Mouse (Mus musculus) adrenal gland, postnatal 36 days (tissue): ENCODE results near the gene Rab3il1. TPM values are rescaled to one million over a fixed set of nuclear protein-coding genes. Genes with fewer than 3 reads are reported as not detected.

Experiments
- total RNA-seq, 2 experiments: library from RNA; stranded (reverse); gene quantifications; 2 replicates each; pipeline ENCODE4 v1.2.3; 2021

Gene Rab3il1
- total RNA-seq, 2 experiments from 2014 or later: 5.6 to 6.6 TPM

Other genes starting within 250 kb of the Rab3il1 start
- gene Scgb2a2, start 154.1 kb upstream of the Rab3il1 start, total RNA-seq: not detected
- 10 to 100 TPM; 12.8 to 18.7 TPM for gene Incenp, start 102.1 kb upstream of the Rab3il1 start, total RNA-seq
- gene Fth1, start 21.1 kb upstream of the Rab3il1 start, total RNA-seq: 1,000 to 10,000 TPM; 2,852 to 3,273 TPM
- gene Best1, start within 50 bp of the Rab3il1 start, total RNA-seq: under 1 TPM; 0.16 to 0.36 TPM
- gene Fads3, start 39.9 kb downstream of the Rab3il1 start, total RNA-seq: 10 to 100 TPM in 1 of 2 experiments, 1 to 10 TPM in 1; 9.4 to 23.4 TPM
- 1,000 to 10,000 TPM; 1,648 to 1,771 TPM for gene Fads2, start 100.1 kb downstream of the Rab3il1 start, total RNA-seq
- gene Fads1, start 181.2 kb downstream of the Rab3il1 start, total RNA-seq: 1,000 to 10,000 TPM in 1 of 2 experiments, 100 to 1,000 TPM in 1; 677 to 1,388 TPM
- gene Tmem258, start 202.3 kb downstream of the Rab3il1 start, total RNA-seq: 100 to 1,000 TPM; 161 to 204 TPM
- 10 to 100 TPM; 12.0 to 18.4 TPM for gene Fen1, start 202.5 kb downstream of the Rab3il1 start, total RNA-seq
- gene Myrf, start 239.1 kb downstream of the Rab3il1 start, total RNA-seq: 1 to 10 TPM; 1.4 to 1.7 TPM